Mouse (Mus musculus) heart, postnatal 0 days (tissue): ENCODE measurements around the gene Plekhg3. TPM values are rescaled to one million over a fixed set of nuclear protein-coding genes. Genes with fewer than 3 reads are reported as not detected.

Source experiments
- ATAC-seq: fragments of 200-750 bp; cut with Nextera tagmentation; 2 replicates; pipeline ENCODE4 v1.8.0; 2017; ENCODE audit warnings: low read depth, moderate number of reproducible peaks, moderate library complexity; ENCODE audit not compliant: insufficient read depth
- DNase-seq: peaks from one replicate; pipeline ENCODE4 v3.0.0-alpha.2; 2016; ENCODE audit warnings: low spot score
- H3K27ac ChIP-seq: fragments of 300-500 bp; sonication (generic); 2 replicates; pipeline ENCODE4 v1.5.1; 2014; ENCODE audit warnings: low read depth, mild to moderate bottlenecking
- H3K27me3 ChIP-seq: fragments of 300-500 bp; sonication (generic); 2 replicates; pipeline ENCODE4 v1.6.1; 2014; ENCODE audit warnings: low read length, mixed read lengths; ENCODE audit not compliant: control insufficient read depth, insufficient read depth
- H3K36me3 ChIP-seq: fragments of 300-500 bp; sonication (generic); replicated peaks from 2 replicates; pipeline ENCODE4 v1.6.1; 2014; ENCODE audit warnings: low read length, mixed read lengths; ENCODE audit not compliant: control insufficient read depth, insufficient read depth
- H3K4me1 ChIP-seq: fragments of 300-500 bp; sonication (generic); 2 replicates; pipeline ENCODE4 v1.6.1; 2014; ENCODE audit warnings: antibody characterized with exemption; ENCODE audit not compliant: control insufficient read depth, insufficient read depth
- H3K4me2 ChIP-seq: fragments of 300-500 bp; sonication (generic); 2 replicates; pipeline ENCODE4 v1.6.1; 2014; ENCODE audit warnings: low read depth, mild to moderate bottlenecking, low read length, moderate library complexity
- H3K4me3 ChIP-seq: fragments of 300-500 bp; sonication (generic); 2 replicates; pipeline ENCODE4 v1.5.1; 2014; ENCODE audit warnings: low read depth, low read length
- H3K9ac ChIP-seq: fragments of 300-500 bp; sonication (generic); replicated peaks from 2 replicates; pipeline ENCODE4 v1.6.1; 2014; ENCODE audit warnings: low read depth, low read length, mixed read lengths
- H3K9me3 ChIP-seq: fragments of 300-500 bp; sonication (generic); replicated peaks from 2 replicates; pipeline ENCODE4 v1.6.1; 2016; ENCODE audit warnings: low read length; ENCODE audit not compliant: control insufficient read depth
- CTCF ChIP-seq: IDR thresholded peaks from 2 replicates; pipeline ENCODE4 v1.5.1; 2016; ENCODE audit warnings: antibody characterized with exemption, control low read depth, low read depth
- EP300 ChIP-seq: IDR thresholded peaks from 2 replicates; pipeline ENCODE4 v1.6.1; 2016; ENCODE audit warnings: antibody characterized with exemption, low read depth
- WGBS: fragments of 180-500 bp; shearing (Covaris S2); extraction: QIAGEN DNeasy Blood & Tissue Kit; methylation state at CpG from one replicate; pipeline ENCODE4 v1.1.7; 2014; 5-methylcytosine and 5-hydroxymethylcytosine counted together
- polyA plus RNA-seq: library from polyadenylated mRNA; unstranded; fragments of >200 nt; fragmentation: Nextera tagmentation; extraction: Ambion mirVana; gene quantifications from 2 replicates; pipeline ENCODE4 v1.2.1, GENCODE M21; 2015
- total RNA-seq: library from RNA; depleted of rRNA; stranded (reverse); fragments of >200 nt; gene quantifications from 2 replicates; pipeline ENCODE4 v1.2.3, GENCODE M21; 2014; ENCODE audit warnings: low replicate concordance

The Plekhg3 gene
- total and polyA plus RNA-seq, 2 experiments from 2014 or later: 3.7 to 21.7 TPM

- Histone ChIP-seq H3K27ac (no peak overlapping the region), H3K36me3 (no peaks in the 10 kb centered on the region), H3K27me3 (no peaks in the 10 kb centered on the region), H3K4me3 (no peak overlapping the region), H3K9ac (no peak overlapping the region), H3K4me1 (peaks cover 26% of the 10 kb centered on the region), H3K4me2 (no peak overlapping the region), H3K9me3 (no peaks in the 10 kb centered on the region)
- WGBS: 83% methylated on average over 3 of the region's 3 CpGs
- TF ChIP-seq CTCF: no peak
- no peak for TF ChIP-seq EP300
- ATAC-seq: no peak
- DNase-seq: no peak
Observed at GRCm38 (mm10) chr12:76540169-76540568, 9.5 kb downstream of the Plekhg3 start.

GRCm38 (mm10) chr12:76540701-76541221 lies 10.1 kb downstream of the Plekhg3 start:
- Histone ChIP-seq H3K9ac (no peak overlapping the region), H3K27me3 (no peaks in the 10 kb centered on the region), H3K4me3 (no peak overlapping the region), H3K9me3 (no peaks in the 10 kb centered on the region), H3K4me1 (peaks cover 26% of the 10 kb centered on the region), H3K4me2 (no peak overlapping the region), H3K27ac (no peak overlapping the region; the same call in 1 of the 2 replicates), H3K36me3 (no peaks in the 10 kb centered on the region)
- DNase-seq (no peak), ATAC-seq (no peak)
- 69% methylated on average over 10 of the region's 10 CpGs for WGBS
- TF ChIP-seq CTCF (no peak), EP300 (no peak)

- no peak for TF ChIP-seq CTCF
- no peak for TF ChIP-seq EP300
- WGBS: 36% methylated on average over 8 of the region's 8 CpGs
- ATAC-seq (no peak), DNase-seq (no peak)
- Histone ChIP-seq H3K27ac (no peak overlapping the region), H3K9me3 (no peaks in the 10 kb centered on the region), H3K27me3 (no peaks in the 10 kb centered on the region), H3K4me2 (no peak overlapping the region), H3K36me3 (no peaks in the 10 kb centered on the region), H3K4me1 (peaks cover 28% of the 10 kb centered on the region), H3K9ac (no peak overlapping the region), H3K4me3 (no peak overlapping the region)
Observed at GRCm38 (mm10) chr12:76541475-76541874, 10.8 kb downstream of the Plekhg3 start.

- H3K9ac ChIP-seq: no peak overlapping the region
- H3K4me2 ChIP-seq: no peak overlapping the region
Observed at GRCm38 (mm10) chr12:76541879-76542278, 11.2 kb downstream of the Plekhg3 start.

GRCm38 (mm10) chr12:76545786-76546370 lies 15.2 kb downstream of the Plekhg3 start:
- Histone ChIP-seq H3K4me3 (peak overlapping the region; percentile 31; the same call in 1 of the 2 replicates), H3K27me3 (no peaks in the 10 kb centered on the region), H3K4me1 (peaks cover 38% of the 10 kb centered on the region), H3K9me3 (no peaks in the 10 kb centered on the region), H3K4me2 (peak overlapping the region; percentile 66), H3K27ac (0 out of 2 replicates have a peak overlapping the region, but pooled peaks have one; percentile 58), H3K9ac (peak overlapping the region; percentile 26; the same call in 1 of the 2 replicates), H3K36me3 (no peaks in the 10 kb centered on the region)
- TF ChIP-seq EP300 (no peak), CTCF (no peak)
- ATAC-seq (no peak), DNase-seq (no peak)
- 38% methylated on average over 15 of the region's 15 CpGs for WGBS

More at GRCm38 (mm10) chr12:76541879-76542278, 11.2 kb downstream of the Plekhg3 start:
- 73% methylated on average over 6 of the region's 6 CpGs for WGBS
- H3K27ac ChIP-seq: no peak overlapping the region
- H3K27me3 ChIP-seq: no peaks in the 10 kb centered on the region
- no peak overlapping the region for H3K4me3 ChIP-seq
- no peaks in the 10 kb centered on the region for H3K9me3 ChIP-seq
- DNase-seq (no peak), ATAC-seq (no peak)
- H3K36me3 ChIP-seq: no peaks in the 10 kb centered on the region
- no peak for TF ChIP-seq CTCF
- no peak for TF ChIP-seq EP300
- peaks cover 28% of the 10 kb centered on the region for H3K4me1 ChIP-seq
